Mouse (Mus musculus) gastrocnemius, adult 2 months (tissue): ENCODE data around the gene Apol9b. TPM values are rescaled to one million over a fixed set of nuclear protein-coding genes. Genes with fewer than 3 reads are reported as not detected.

Source experiments
- DNase-seq: peaks from one replicate; pipeline ENCODE4 v3.0.0; 2022
- H3K27ac ChIP-seq: fragments of 200-600 bp; 2 replicates; pipeline ENCODE4 v1.8.1; 2022; ENCODE audit warnings: mild to moderate bottlenecking
- H3K4me3 ChIP-seq: fragments of 200-600 bp; 2 replicates; pipeline ENCODE4 v1.8.1; 2022; ENCODE audit warnings: mild to moderate bottlenecking, moderate library complexity
- CTCF ChIP-seq: fragments of 200-600 bp; IDR thresholded peaks from 2 replicates; pipeline ENCODE4 v1.8.1; 2022; ENCODE audit warnings: antibody characterized with exemption, mild to moderate bottlenecking, moderate library complexity
- intact Hi-C: fragments of 180-260 bp; cut with DNase I; formaldehyde crosslinking; loops from one replicate; pipeline ENCODE4 v1.15.1; 2025
- total RNA-seq, 2 experiments: library from RNA; stranded (reverse); gene quantifications; 2 replicates each; pipeline ENCODE4 v1.2.3; 2021

Apol9b gene
- total RNA-seq, 2 experiments from 2014 or later, result not detected

- TF ChIP-seq CTCF, result no peak
- DNase-seq, result peak; percentile 11
- Histone ChIP-seq H3K4me3 (no peak overlapping the region), H3K27ac (no peak overlapping the region)
- intact Hi-C loops, result no loop called here
Observed at GRCm38 (mm10) chr15:77756081-77756480, 27.2 kb downstream of the Apol9b start.

DNA sequence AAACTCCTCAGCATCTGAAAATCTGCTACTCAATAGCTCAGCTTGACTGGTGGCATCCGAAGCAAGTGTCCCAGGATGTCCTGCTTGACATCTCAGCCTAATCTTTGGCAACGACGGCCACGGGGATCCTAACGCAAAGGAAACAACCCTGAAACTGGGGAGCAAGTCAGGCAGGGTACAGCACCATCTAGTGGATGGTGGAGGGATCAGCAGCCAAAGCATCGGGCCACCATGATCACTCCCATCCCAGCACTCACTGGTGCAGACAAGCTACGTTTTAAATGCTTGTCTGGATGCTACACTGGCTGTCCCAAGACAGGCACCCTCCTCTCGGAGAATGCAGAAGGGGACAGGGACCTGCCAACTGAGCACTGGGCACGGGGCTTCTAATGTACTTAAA is 28.0 kb downstream of the Apol9b start, which contains the start of gene Apol8:
Gene Apol8 (minus strand): TSS at position 156 of the 400 bp plus-strand sequence.
- H3K4me3 ChIP-seq, result no peak within 1 kb of the TSS
- TF ChIP-seq CTCF, result peak; percentile 87

GRCm38 (mm10) chr15:77757586-77758226 is 28.9 kb downstream of the Apol9b start:
- Histone ChIP-seq H3K4me3 (no peak overlapping the region), H3K27ac (no peak overlapping the region)
- intact Hi-C loops, result no loop called here
- peak; percentile 9 for DNase-seq
- TF ChIP-seq CTCF, result no peak; the same call in 1 of the 2 replicates

More for the DNA sequence above, 28.0 kb downstream of the Apol9b start, which contains the start of gene Apol8:
- peak; percentile 59 for DNase-seq
- intact Hi-C loops, result no loop called here
- no peak within 1 kb of the TSS for H3K27ac ChIP-seq

DNA sequence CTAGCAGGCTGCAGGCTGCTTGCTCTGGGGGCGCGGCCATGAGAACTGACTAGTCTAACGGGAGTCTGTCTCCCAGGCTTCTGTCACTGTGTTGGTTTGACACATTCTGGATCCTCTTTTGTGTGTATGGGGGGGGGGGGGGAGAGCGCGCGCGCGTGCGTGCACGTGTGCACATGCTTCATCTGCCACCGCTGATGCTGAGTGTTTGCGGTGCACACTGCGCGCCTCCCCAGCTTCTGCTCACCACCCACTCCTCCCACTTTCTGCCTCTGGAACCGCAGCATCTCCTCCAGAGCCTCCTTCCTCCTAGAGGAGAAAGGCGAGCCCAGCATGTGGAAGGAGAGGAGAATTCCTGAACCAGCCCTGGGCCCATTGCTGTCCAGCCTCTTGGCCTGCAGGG is 31.2 kb downstream of the Apol9b start:
- TF ChIP-seq CTCF, result no peak
- H3K27ac ChIP-seq, result no peak overlapping the region
- intact Hi-C loops, result no loop called here
- peak; percentile 15 for DNase-seq
- H3K4me3 ChIP-seq, result no peak overlapping the region

- no peak for TF ChIP-seq CTCF
- Histone ChIP-seq H3K27ac (0 out of 2 replicates have a peak overlapping the region, but pooled peaks have one; percentile 8), H3K4me3 (no peak overlapping the region)
- intact Hi-C loops, result no loop called here
- peak; percentile 19 for DNase-seq
Observed at GRCm38 (mm10) chr15:77761083-77761482, 32.2 kb downstream of the Apol9b start.

- peak; percentile 58 for DNase-seq
- Histone ChIP-seq H3K4me3 (no peak overlapping the region), H3K27ac (no peak overlapping the region)
- intact Hi-C loops, result no loop called here
- peak; percentile 72 for TF ChIP-seq CTCF
Observed at GRCm38 (mm10) chr15:77761561-77762380, 32.9 kb downstream of the Apol9b start.

DNA sequence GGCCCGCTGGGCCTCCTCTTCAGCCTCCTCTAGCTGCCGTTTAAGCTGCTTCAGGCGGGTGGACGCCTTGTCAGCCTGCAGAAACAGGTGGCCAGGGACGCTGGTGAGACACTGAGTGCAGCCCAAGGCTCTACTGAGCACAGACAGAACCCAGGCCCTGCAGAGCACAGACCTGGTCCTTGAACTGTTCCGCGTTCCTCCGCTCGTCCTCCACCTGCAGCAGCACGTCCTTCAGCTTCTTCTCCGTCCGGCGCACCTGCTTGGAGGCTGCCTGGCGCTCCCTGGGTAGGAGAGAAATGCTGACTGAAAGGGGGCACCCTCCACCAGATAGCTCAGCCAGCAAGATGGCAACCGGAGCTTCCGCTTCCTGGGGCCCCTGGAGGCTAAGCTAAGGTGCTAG is 34.2 kb downstream of the Apol9b start:
- intact Hi-C loops, result no loop called here

DNA sequence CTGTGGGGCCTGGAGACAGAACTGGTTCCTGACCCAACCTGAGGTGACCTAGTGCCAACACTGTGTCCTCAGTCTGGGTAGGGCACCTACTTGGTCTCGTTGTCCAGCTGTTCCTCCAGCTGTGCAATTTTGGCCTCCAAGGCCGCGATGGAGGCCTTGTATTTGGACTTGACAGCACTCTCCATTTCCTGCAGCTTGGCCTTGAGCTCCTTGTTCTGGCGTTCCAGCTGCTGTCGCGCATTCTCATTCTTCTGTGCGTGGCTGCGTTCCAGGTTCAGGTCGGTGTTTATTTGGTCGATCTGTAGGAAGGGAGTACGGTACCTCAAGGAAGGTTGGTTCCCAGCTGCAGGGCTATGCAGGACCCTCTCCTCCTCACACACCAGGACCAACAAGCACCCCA is 34.9 kb downstream of the Apol9b start:
- Histone ChIP-seq H3K4me3 (peak overlapping the region; percentile 37), H3K27ac (peak overlapping the region; percentile 80)
- DNase-seq, result peak; percentile 32
- intact Hi-C loops, result no loop called here
- TF ChIP-seq CTCF, result no peak

More for the DNA sequence above, 34.2 kb downstream of the Apol9b start:
- H3K4me3 ChIP-seq, result no peak overlapping the region
- no peak for TF ChIP-seq CTCF
- peak overlapping the region; percentile 80 for H3K27ac ChIP-seq
- peak; percentile 19 for DNase-seq

DNA sequence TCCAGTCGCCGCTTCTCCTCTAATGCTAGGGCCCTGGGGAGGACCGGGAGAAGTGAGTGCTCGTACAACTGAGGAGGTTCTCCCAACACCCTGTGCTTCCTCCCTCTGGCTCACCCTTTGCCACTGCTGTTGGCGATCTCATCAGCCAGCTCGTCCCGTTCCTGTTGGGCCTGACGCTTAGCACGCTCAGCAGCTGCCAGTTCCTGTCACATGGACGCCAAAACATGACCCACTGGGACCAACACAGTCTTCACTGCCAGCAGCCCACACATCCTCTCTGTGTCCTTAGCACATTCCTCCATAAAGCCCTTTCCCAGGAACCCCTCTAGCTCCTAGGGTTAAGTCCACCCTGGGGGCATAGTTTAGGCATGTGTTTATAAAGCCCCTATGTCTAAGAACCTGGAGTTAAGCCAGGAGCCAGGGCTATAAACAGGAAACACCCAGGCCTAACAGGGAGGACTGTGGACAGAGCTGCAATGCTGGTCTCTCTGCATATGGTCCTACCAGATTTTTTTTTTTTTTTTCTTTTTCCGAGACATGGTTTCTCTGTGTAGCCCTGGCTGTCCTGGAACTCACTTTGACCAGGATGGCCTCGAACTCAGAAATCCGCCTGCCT is 35.7 kb downstream of the Apol9b start:
- Histone ChIP-seq H3K27ac (peak overlapping the region; percentile 80), H3K4me3 (peak overlapping the region; percentile 37)
- peak; percentile 86 for DNase-seq
- no peak for TF ChIP-seq CTCF
- intact Hi-C loops, result no loop called here

GRCm38 (mm10) chr15:77765484-77766093 is 36.8 kb downstream of the Apol9b start:
- Histone ChIP-seq H3K4me3 (no peak overlapping the region), H3K27ac (peak overlapping the region; percentile 80)
- intact Hi-C loops, result no loop called here
- DNase-seq, result no peak
- no peak for TF ChIP-seq CTCF

DNA sequence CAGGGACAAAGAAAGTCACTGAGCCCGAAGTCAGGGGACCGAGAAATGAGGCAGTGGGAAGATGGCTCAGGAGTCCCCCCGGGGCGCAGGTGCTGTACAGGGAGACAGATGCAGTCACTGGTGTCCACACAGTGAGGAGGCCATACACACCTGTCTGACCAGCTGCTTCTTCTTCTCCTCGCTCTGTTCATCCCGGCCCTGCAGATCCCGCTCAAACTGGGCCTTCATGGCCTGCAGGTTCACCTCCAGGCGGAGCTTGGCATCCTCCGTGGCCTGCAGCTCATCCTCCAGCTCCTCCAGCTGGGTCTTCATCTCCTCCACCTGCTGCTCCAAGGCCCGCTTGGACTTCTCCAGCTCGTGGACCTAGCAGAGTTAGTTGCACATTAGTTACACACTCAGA is 38.1 kb downstream of the Apol9b start:
- no peak overlapping the region for H3K4me3 ChIP-seq
- H3K27ac ChIP-seq, result no peak overlapping the region
- TF ChIP-seq CTCF, result no peak
- intact Hi-C loops, result no loop called here
- no peak for DNase-seq

GRCm38 (mm10) chr15:77770341-77770740 is 41.5 kb downstream of the Apol9b start:
- TF ChIP-seq CTCF, result no peak
- Histone ChIP-seq H3K27ac (no peak overlapping the region), H3K4me3 (no peak overlapping the region)
- intact Hi-C loops, result no loop called here
- no peak for DNase-seq
